In the genomic region with DNA sequence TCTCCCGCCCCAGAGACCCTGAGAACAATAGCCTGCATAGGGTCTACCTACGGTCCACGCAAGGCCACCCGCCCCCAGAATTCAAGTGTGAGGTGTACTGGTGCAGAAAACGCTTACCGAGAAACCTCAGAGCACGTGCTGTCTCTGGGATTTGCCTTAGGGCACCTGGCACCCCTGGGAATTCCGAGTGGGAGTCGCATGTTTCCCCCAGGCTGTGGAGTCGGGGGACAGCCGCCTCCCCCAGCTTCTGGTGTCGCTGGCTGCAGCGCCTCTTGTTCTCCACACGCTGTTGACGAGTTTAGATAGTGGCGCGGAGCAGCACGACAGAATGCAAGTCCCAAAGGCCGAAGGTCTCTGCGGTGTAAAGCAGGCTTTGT, we compare ENCODE assay signal across 9 mouse cellular contexts. TPM values are rescaled to one million over a fixed set of nuclear protein-coding genes. Genes with fewer than 3 reads are reported as not detected.
DNase-seq lines count a peak whose midpoint lies in the region; ATAC-seq and TF ChIP-seq lines count a peak whose summit lies in the region.
"Had no signal": no experiment of that assay in that cellular context is flagged by ENCODE, and none has a peak within 500 bp of the region (broad histone marks: within the 10 kb centered on the region; RNA-seq: fewer than 3 reads in every experiment).

No protein-coding gene starts in this region.

- H3K9me3 ChIP-seq in forebrain, embryonic 11.5 days (ENCODE audit: control insufficient read depth, low read length), result no peaks in the 10 kb centered on the region
- H3K9me3 ChIP-seq in intestine, embryonic 16.5 days (ENCODE audit: control insufficient read depth, low read length), result no peaks in the 10 kb centered on the region
- no peaks in the 10 kb centered on the region for H3K9me3 ChIP-seq in midbrain, embryonic 13.5 days

- H3K4me1 ChIP-seq in kidney, adult 2 months (ENCODE audit: control insufficient read depth, insufficient read depth, low read length), result peaks cover 6% of the 10 kb centered on the region; the same call in 1 of the 2 replicates
- peaks cover 6% of the 10 kb centered on the region; the same call in 1 of the 2 replicates for H3K4me1 ChIP-seq in forebrain, embryonic 11.5 days (replicated peaks; ENCODE audit: control insufficient read depth, insufficient read depth, low read length)
- peaks cover 18% of the 10 kb centered on the region for H3K4me1 ChIP-seq in intestine, embryonic 16.5 days (ENCODE audit: control insufficient read depth, insufficient read depth, low read length)
- H3K4me1 ChIP-seq in midbrain, embryonic 13.5 days (replicated peaks), result peaks cover 58% of the 10 kb centered on the region

- DNase-seq in kidney, adult 2 months, result peak; percentile 5
- DNase-seq in kidney, adult 8-10 months, result no peak
- peak; percentile 51 for DNase-seq in cerebellum, adult 11-12 months
- peak; percentile 71 for DNase-seq in forebrain, embryonic 11.5 days (ENCODE audit: low spot score)
- no peak for DNase-seq in spleen, postnatal 10 days (ENCODE audit: low spot score in 2 of 2)
- DNase-seq in spleen, postnatal 36 days (ENCODE audit: low spot score in 2 of 2), result no peak

- H3K36me3 ChIP-seq in kidney, adult 2 months (ENCODE audit: control insufficient read depth, insufficient read depth, low read length), result no peaks in the 10 kb centered on the region
- no peaks in the 10 kb centered on the region for H3K36me3 ChIP-seq in forebrain, embryonic 11.5 days (ENCODE audit: control insufficient read depth, insufficient read depth, low read length)
- no peaks in the 10 kb centered on the region for H3K36me3 ChIP-seq in intestine, embryonic 16.5 days (ENCODE audit: control insufficient read depth, insufficient read depth, low read length)
- no peaks in the 10 kb centered on the region; the same call in 1 of the 2 replicates for H3K36me3 ChIP-seq in midbrain, embryonic 13.5 days
- H3K36me3 ChIP-seq: G1E had no signal

- TF ChIP-seq CTCF in kidney, adult 2 months (conservative IDR thresholded peaks at IDR 0.05; ENCODE audit: insufficient read depth, insufficient read length, low read depth, low read length), result no peak

- TF ChIP-seq POLR2A in kidney, adult 2 months (IDR thresholded peaks at IDR 0.05; ENCODE audit: low read depth, low read length), result no peak

- no peak overlapping the region for H3K27ac ChIP-seq in kidney, adult 2 months (ENCODE audit: insufficient read depth, low read depth, low read length)
- peak overlapping the region; percentile 65 for H3K27ac ChIP-seq in forebrain, embryonic 11.5 days (ENCODE audit: low read depth, low read length)
- no peak overlapping the region for H3K27ac ChIP-seq in intestine, embryonic 16.5 days (ENCODE audit: low read length)
- peak overlapping the region; percentile 97 for H3K27ac ChIP-seq in midbrain, embryonic 13.5 days

- 6% methylated on average over 20 of the region's 20 CpGs for WGBS in kidney, adult 2 months
- under 1% methylated on average over 20 of the region's 20 CpGs for WGBS in forebrain, embryonic 11.5 days
- 1% methylated on average over 20 of the region's 20 CpGs for WGBS in intestine, embryonic 16.5 days
- WGBS in midbrain, embryonic 13.5 days, result under 1% methylated on average over 20 of the region's 20 CpGs

- H3K27me3 ChIP-seq in kidney, adult 2 months (replicated peaks; ENCODE audit: control insufficient read depth, insufficient read depth, low read length), result peaks cover 2% of the 10 kb centered on the region; the same call in 1 of the 2 replicates
- H3K27me3 ChIP-seq in forebrain, embryonic 11.5 days (ENCODE audit: control insufficient read depth, insufficient read depth, low read length), result no peaks in the 10 kb centered on the region
- peaks cover 37% of the 10 kb centered on the region for H3K27me3 ChIP-seq in intestine, embryonic 16.5 days (replicated peaks; ENCODE audit: control insufficient read depth, insufficient read depth, low read length)
- H3K27me3 ChIP-seq in midbrain, embryonic 13.5 days, result peaks cover 8% of the 10 kb centered on the region

- peak overlapping the region; percentile 95 for H3K4me2 ChIP-seq in forebrain, embryonic 11.5 days (ENCODE audit: low read depth, low read length, severe bottlenecking)
- H3K4me2 ChIP-seq in intestine, embryonic 16.5 days (ENCODE audit: low read depth, low read length), result peak overlapping the region; percentile 96
- H3K4me2 ChIP-seq in midbrain, embryonic 13.5 days (replicated peaks), result peak overlapping the region; percentile 79

- 0 out of 2 replicates have a peak, but pooled peaks have one; percentile 4 for ATAC-seq in forebrain, embryonic 11.5 days (replicated peaks; ENCODE audit: low FRiP score)
- no peak for ATAC-seq in intestine, embryonic 16.5 days
- peak; percentile 24 for ATAC-seq in midbrain, embryonic 13.5 days

- no peak overlapping the region for H3K4me3 ChIP-seq in kidney, adult 2 months (ENCODE audit: insufficient read depth, low read depth, low read length)
- H3K4me3 ChIP-seq in forebrain, embryonic 11.5 days (ENCODE audit: low read depth, low read length), result peak overlapping the region; percentile 66
- peak overlapping the region; percentile 53 for H3K4me3 ChIP-seq in intestine, embryonic 16.5 days (ENCODE audit: low read length)
- H3K4me3 ChIP-seq in midbrain, embryonic 13.5 days (replicated peaks), result peak overlapping the region; percentile 80

- H3K9ac ChIP-seq in forebrain, embryonic 11.5 days (ENCODE audit: low read length), result peak overlapping the region; percentile 88
- H3K9ac ChIP-seq in intestine, embryonic 16.5 days (ENCODE audit: low read depth, low read length), result peak overlapping the region; percentile 52
- H3K9ac ChIP-seq in midbrain, embryonic 13.5 days (replicated peaks), result peak overlapping the region; percentile 94

RNA-seq across cellular contexts. Expression of a gene that starts 1.9 kb away (rescaled TPM):
- 0.54 and 0.58 TPM in 2 replicates for polyA plus RNA-seq in kidney, adult 2 months (2012; rRNA removed)
- polyA plus RNA-seq in forebrain, embryonic 11.5 days (2014; fragmentation: Nextera tagmentation; extraction: Ambion mirVana), result 91.8 and 97.0 TPM in 2 replicates
- 5.7 and 6.1 TPM in 2 replicates for polyA plus RNA-seq in intestine, embryonic 16.5 days (2015; fragmentation: Nextera tagmentation; extraction: Ambion mirVana)
- 195 and 200 TPM in 2 replicates for polyA plus RNA-seq in midbrain, embryonic 13.5 days (2015; fragmentation: Nextera tagmentation; extraction: Ambion mirVana)
- polyA plus RNA-seq: G1E had no signal

RNA-seq across cellular contexts. Expression of a gene that starts 46.7 kb away (rescaled TPM):
- 6.3 and 6.6 TPM in 2 replicates for polyA plus RNA-seq in kidney, adult 2 months (2012; rRNA removed)
- 439 and 447 TPM in 2 replicates for polyA plus RNA-seq in forebrain, embryonic 11.5 days (2014; fragmentation: Nextera tagmentation; extraction: Ambion mirVana)
- 166 and 186 TPM in 2 replicates for polyA plus RNA-seq in intestine, embryonic 16.5 days (2015; fragmentation: Nextera tagmentation; extraction: Ambion mirVana)
- polyA plus RNA-seq in midbrain, embryonic 13.5 days (2015; fragmentation: Nextera tagmentation; extraction: Ambion mirVana), result 120 and 122 TPM in 2 replicates

Comparison
In these comparisons a context has a peak if more than half of its experiments do, and no peak if none do; other contexts are left out.
1. DNase-seq: peak in kidney, adult 2 months (single experiment), cerebellum, adult 11-12 months (single experiment) and forebrain, embryonic 11.5 days (single experiment); none in kidney, adult 8-10 months (0 of 2), spleen, postnatal 10 days (0 of 2) and spleen, postnatal 36 days (0 of 2).
2. H3K27ac ChIP-seq: peak in forebrain, embryonic 11.5 days (single experiment) and midbrain, embryonic 13.5 days (single experiment); none in kidney, adult 2 months (single experiment) and intestine, embryonic 16.5 days (single experiment).
3. RNA of a gene that starts 1.9 kb away (polyA plus RNA-seq): 195 to 200 TPM in midbrain, embryonic 13.5 days and 91.8 to 97.0 TPM in forebrain, embryonic 11.5 days; 5.7 to 6.1 TPM in intestine, embryonic 16.5 days and 0.54 to 0.58 TPM in kidney, adult 2 months; every median in the first group is over 10 times any median in the second.
4. RNA of a gene that starts 46.7 kb away (polyA plus RNA-seq): 439 to 447 TPM in forebrain, embryonic 11.5 days, 166 to 186 TPM in intestine, embryonic 16.5 days and 120 to 122 TPM in midbrain, embryonic 13.5 days; 6.3 to 6.6 TPM in kidney, adult 2 months; every median in the first group is over 10 times any median in the second.
5. Peak in every context shown above with its lines, with median percentiles within 50 percentile points of each other: H3K4me2 ChIP-seq and H3K9ac ChIP-seq.